Mouse (Mus musculus) heart, adult 2 months (tissue): ENCODE measurements around the gene Mapre1. TPM values are rescaled to one million over a fixed set of nuclear protein-coding genes. Genes with fewer than 3 reads are reported as not detected.
A peak's percentile ranks its signal among the peaks of the same experiment; 100 is the strongest.
"Not testable (repeated sequence)": the region's sequence is repeated elsewhere in the genome, so short reads cannot be mapped to it uniquely, and the experiment has no call there.

Experiments used
- DNase-seq, 2 experiments: peaks; one replicate each; pipeline ENCODE4 v3.0.0; 2021
- H3K27ac ChIP-seq: fragments of 200-600 bp; 2 replicates; pipeline ENCODE4 v1.8.1; 2022
- H3K27me3 ChIP-seq: fragments of 200-500 bp; 2 replicates; pipeline ENCODE4 v1.6.1; 2012; ENCODE audit warnings: mild to moderate bottlenecking, low read length, inconsistent platforms, mixed read lengths; ENCODE audit not compliant: control insufficient read depth, insufficient read depth
- H3K36me3 ChIP-seq: fragments of 200-500 bp; 2 replicates; pipeline ENCODE4 v1.6.1; 2012; ENCODE audit warnings: low read length, inconsistent platforms; ENCODE audit not compliant: control insufficient read depth, insufficient read depth
- H3K4me1 ChIP-seq: fragments of 200-500 bp; 2 replicates; pipeline ENCODE4 v1.6.1; 2011; ENCODE audit warnings: low read length; ENCODE audit not compliant: control insufficient read depth, insufficient read depth
- H3K4me3 ChIP-seq: fragments of 200-600 bp; 2 replicates; pipeline ENCODE4 v1.8.1; 2022
- H3K79me2 ChIP-seq: fragments of 200-500 bp; replicated peaks from 2 replicates; pipeline ENCODE4 v1.6.1; 2012; ENCODE audit warnings: mild to moderate bottlenecking, inconsistent platforms, low read length, moderate library complexity, mixed read lengths; ENCODE audit not compliant: control insufficient read depth, insufficient read depth
- H3K9ac ChIP-seq: fragments of 200-500 bp; 2 replicates; pipeline ENCODE4 v1.6.1; 2012; ENCODE audit warnings: low read depth, mild to moderate bottlenecking, control low read depth, inconsistent platforms, low read length, mixed read lengths
- CTCF ChIP-seq: fragments of 200-600 bp; IDR thresholded peaks from 2 replicates; pipeline ENCODE4 v1.8.1; 2022; ENCODE audit warnings: antibody characterized with exemption, mild to moderate bottlenecking, moderate library complexity
- EP300 ChIP-seq: fragments of 200-500 bp; IDR thresholded peaks from 2 replicates; pipeline ENCODE4 v1.6.1; 2011; ENCODE audit warnings: low read depth, low read length, control low read depth; ENCODE audit not compliant: insufficient read depth
- POLR2A ChIP-seq: fragments of 200-500 bp; IDR thresholded peaks from 2 replicates; pipeline ENCODE4 v1.6.1; 2011; ENCODE audit warnings: mild to moderate bottlenecking, low read depth, low read length, control low read depth; ENCODE audit not compliant: insufficient read depth
- WGBS: fragments of 180-500 bp; shearing (Covaris S2); methylation state at CpG from one replicate; pipeline ENCODE4 v1.1.7; 2018; 5-methylcytosine and 5-hydroxymethylcytosine counted together
- intact Hi-C: fragments of 180-260 bp; cut with DNase I; formaldehyde crosslinking; loops from one replicate; pipeline ENCODE4 v1.15.1; 2025
- polyA plus RNA-seq: library from polyadenylated mRNA; depleted of rRNA; stranded (reverse); fragments of >200 nt; gene quantifications from 2 replicates; pipeline ENCODE4 v1.2.3, GENCODE M21; 2012
- total RNA-seq, 2 experiments: library from RNA; stranded (reverse); gene quantifications; 2 replicates each; pipeline ENCODE4 v1.2.3; 2021

The Mapre1 gene
- total and polyA plus RNA-seq, 3 experiments = 7.0 to 50.4 (median 49.6) TPM

DNA sequence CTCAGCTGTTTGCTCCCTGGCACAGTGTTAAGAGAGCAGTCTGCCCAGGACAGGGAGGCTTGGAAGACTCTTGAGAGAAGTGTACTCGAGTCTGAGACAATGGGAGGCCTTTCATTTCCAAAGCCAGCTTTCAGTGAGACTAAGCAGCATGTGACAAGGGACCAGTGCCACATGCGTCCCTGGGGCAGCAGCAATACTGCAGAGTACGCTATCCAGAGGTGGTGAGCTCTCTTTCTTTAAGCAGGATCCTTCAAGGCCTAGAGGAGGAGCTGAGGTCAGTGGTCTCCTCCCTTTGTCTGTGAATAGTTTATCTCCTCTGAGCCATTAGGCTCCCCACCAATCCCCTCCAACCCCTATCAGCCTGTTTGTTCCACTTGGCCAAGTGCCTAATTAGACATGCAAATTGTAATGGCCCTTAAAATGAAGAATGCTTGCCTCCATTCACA lies 28.4 kb upstream of the Mapre1 start:
- H3K36me3 ChIP-seq = no peaks in the 10 kb centered on the region
- 60% methylated on average over 3 of the region's 3 CpGs for WGBS
- no peak overlapping the region for H3K9ac ChIP-seq
- H3K79me2 ChIP-seq = no peaks in the 10 kb centered on the region
- no peaks in the 10 kb centered on the region for H3K27me3 ChIP-seq
- intact Hi-C loops = loop anchor here (5.0 kb wide), 1 partner anchor 85 kb away; no protein-coding TSS in a partner anchor
- H3K4me1 ChIP-seq = no peaks in the 10 kb centered on the region; the same call in 1 of the 2 replicates
- TF ChIP-seq EP300 (no peak), CTCF (no peak), POLR2A (no peak)
- no peak overlapping the region for H3K4me3 ChIP-seq
- H3K27ac ChIP-seq = no peak overlapping the region
- no peak for DNase-seq

DNA sequence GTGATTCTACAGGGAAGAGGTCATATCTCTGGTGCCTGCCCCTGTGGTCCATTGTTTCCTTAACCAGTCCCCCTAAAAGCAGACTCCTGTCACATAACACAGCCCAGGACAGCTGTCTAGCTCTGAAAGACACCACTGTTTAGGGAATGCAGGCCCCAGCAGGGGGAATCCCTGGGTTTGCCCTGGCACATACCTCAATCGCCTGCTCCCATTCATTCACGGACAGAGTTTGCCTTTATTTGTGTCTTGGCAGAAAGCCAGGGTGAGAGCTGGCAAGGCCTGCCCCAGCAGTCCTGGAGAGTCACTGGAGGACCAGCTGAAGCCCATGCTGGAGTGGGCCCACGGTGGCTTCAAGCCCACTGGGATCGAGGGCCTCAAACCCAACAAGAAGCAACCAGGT lies 27.8 kb upstream of the Mapre1 start:
- no peaks in the 10 kb centered on the region; the same call in 1 of the 2 replicates for H3K4me1 ChIP-seq
- no peak overlapping the region for H3K4me3 ChIP-seq
- H3K79me2 ChIP-seq = no peaks in the 10 kb centered on the region
- no peaks in the 10 kb centered on the region for H3K27me3 ChIP-seq
- WGBS = 23% methylated on average over 4 of the region's 4 CpGs
- H3K36me3 ChIP-seq = no peaks in the 10 kb centered on the region
- no peak overlapping the region for H3K9ac ChIP-seq
- intact Hi-C loops = loop anchor here (5.0 kb wide), 1 partner anchor 84 kb away; no protein-coding TSS in a partner anchor
- no peak overlapping the region for H3K27ac ChIP-seq
- peak; percentile 20 to 21 for DNase-seq
- TF ChIP-seq POLR2A (no peak), CTCF (no peak), EP300 (no peak)

DNA sequence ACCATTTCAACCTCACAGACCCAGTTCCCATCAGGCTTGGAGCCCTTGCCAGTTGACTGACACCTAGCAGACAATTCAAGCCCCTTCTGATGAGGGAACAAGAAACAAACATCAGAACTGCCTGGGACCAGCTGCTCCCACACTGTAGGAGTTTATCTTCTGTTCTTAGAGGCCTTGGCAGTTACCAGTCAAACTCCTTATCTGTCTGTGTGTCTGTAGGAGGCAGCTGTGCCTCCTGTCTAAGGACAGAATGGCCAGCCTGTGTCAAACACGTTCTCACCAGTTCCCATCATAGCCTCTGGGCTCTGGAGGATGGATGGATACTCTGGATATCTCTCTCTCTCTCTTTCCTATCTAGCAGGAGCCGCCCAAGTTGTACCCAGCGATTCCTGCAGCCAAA lies 23.2 kb upstream of the Mapre1 start:
- H3K27ac ChIP-seq, H3K36me3 ChIP-seq, H3K4me3 ChIP-seq, H3K27me3 ChIP-seq, H3K9ac ChIP-seq, H3K4me1 ChIP-seq, DNase-seq, intact Hi-C loops, H3K79me2 ChIP-seq: not testable (repeated sequence)
- 46% methylated on average over 3 of the region's 3 CpGs for WGBS

DNA sequence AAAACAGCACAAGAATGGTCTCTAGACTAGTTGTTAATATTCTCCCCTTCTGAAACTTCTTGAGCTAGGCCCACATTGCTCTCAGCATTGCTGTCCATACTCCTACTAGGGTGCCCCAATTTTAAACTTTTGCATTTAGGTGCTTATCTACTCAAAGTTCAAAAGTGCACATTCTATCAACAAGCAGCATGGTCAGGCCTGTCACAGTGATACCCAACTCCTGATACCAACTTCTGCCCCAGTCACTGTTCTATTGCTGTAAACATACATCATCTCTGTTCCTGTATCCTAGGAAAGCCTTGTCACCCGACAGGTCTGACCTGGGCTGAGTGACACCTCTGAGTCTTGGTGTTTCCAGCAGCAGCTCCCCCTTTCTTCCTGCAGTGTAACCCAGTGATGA lies 18.0 kb upstream of the Mapre1 start:
- intact Hi-C loops = no loop called here

DNA sequence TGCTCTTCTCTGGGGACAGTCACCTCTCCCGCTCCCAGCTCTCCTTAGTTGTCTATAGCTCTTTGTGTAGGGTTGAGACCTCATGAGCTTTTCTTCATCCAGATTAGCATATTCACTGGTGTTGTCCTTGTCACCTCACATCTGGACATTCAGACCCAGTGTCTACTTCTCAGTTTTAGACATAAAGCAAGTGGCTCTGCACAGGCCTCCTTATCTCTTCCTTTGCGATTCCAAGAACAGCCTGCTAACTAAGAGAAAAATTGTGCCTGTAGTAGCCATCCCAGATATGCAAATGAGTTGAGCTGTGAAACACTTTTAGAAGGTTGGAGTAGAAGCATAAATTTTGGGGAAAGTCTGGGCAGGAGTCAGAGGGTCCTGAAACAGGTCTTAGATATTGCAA lies 16.6 kb upstream of the Mapre1 start:
- no peaks in the 10 kb centered on the region for H3K36me3 ChIP-seq
- no peaks in the 10 kb centered on the region for H3K4me1 ChIP-seq
- no peaks in the 10 kb centered on the region for H3K79me2 ChIP-seq
- WGBS = 52% methylated on average over 2 of the region's 2 CpGs
- TF ChIP-seq CTCF (no peak), POLR2A (no peak), EP300 (no peak)
- no peak overlapping the region for H3K27ac ChIP-seq
- DNase-seq = no peak
- intact Hi-C loops = no loop called here
- H3K9ac ChIP-seq = no peak overlapping the region
- no peaks in the 10 kb centered on the region for H3K27me3 ChIP-seq
- H3K4me3 ChIP-seq = no peak overlapping the region

More for the DNA sequence above, 18.0 kb upstream of the Mapre1 start:
- Histone ChIP-seq H3K4me1 (no peaks in the 10 kb centered on the region), H3K27me3 (no peaks in the 10 kb centered on the region), H3K4me3 (no peak overlapping the region), H3K9ac (no peak overlapping the region), H3K27ac (no peak overlapping the region), H3K79me2 (no peaks in the 10 kb centered on the region), H3K36me3 (no peaks in the 10 kb centered on the region)
- WGBS = 58% methylated on average over 1 of the region's 1 CpGs
- no peak for TF ChIP-seq POLR2A
- no peak for TF ChIP-seq CTCF
- TF ChIP-seq EP300 = no peak
- DNase-seq = no peak

DNA sequence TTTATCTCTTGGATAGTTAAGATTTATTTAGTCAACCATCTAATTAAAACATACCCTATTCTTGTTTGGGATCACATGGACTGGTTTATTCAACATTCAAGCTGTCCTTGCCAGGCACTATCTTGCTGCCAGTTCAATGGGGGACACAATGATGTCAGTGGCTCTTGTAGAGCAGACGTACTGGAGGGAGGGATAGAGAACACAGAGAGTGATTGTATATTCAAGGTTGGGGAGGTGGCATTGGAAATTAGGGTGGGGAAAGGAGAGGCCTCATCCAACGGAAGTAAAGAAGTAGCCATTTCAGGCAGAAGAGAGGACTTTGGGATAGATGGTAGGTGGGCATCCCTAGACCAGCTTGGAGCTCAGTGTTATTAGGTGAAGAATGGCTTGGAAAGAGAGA lies 16.2 kb upstream of the Mapre1 start:
- Histone ChIP-seq H3K4me1 (no peaks in the 10 kb centered on the region), H3K36me3 (no peaks in the 10 kb centered on the region), H3K9ac (no peak overlapping the region), H3K27ac (no peak overlapping the region), H3K4me3 (no peak overlapping the region), H3K79me2 (no peaks in the 10 kb centered on the region), H3K27me3 (no peaks in the 10 kb centered on the region)
- intact Hi-C loops = no loop called here
- TF ChIP-seq CTCF = no peak
- TF ChIP-seq EP300 = no peak
- no peak for TF ChIP-seq POLR2A
- no peak for DNase-seq
- 62% methylated on average over 2 of the region's 2 CpGs for WGBS
